Mouse (Mus musculus) urinary bladder, adult 2 months (tissue): Measurements from ENCODE around the gene Tnr. TPM values are rescaled to one million over a fixed set of nuclear protein-coding genes. Genes with fewer than 3 reads are reported as not detected.

Source experiments
- DNase-seq: peaks from one replicate; pipeline ENCODE4 v3.0.0; 2022; ENCODE audit warnings: low spot score
- polyA plus RNA-seq: library from polyadenylated mRNA; depleted of rRNA; stranded (reverse); fragments of >200 nt; gene quantifications from 2 replicates; pipeline ENCODE4 v1.2.3, GENCODE M21; 2012

The Tnr gene
- polyA plus RNA-seq, 1 experiment: 0.03 TPM

DNA sequence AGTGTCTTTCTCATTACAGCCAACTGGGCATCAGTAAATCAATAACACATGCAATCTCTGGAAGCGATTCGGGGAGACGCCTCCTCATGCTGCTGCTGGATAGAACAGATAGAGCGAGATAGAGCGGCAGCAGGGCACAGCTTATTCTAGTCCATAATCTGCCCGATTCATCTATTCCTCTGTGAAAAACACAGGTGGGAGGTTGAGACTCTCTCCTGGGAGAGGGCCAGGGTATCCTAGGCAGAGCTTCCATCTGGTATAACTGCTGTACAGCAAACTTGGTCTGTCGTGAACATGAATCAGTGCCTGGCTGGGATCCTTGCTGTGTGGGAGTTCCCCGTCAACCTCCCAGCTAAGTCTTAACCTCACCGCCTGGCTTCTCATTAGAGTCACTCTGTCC is 193.4 kb downstream of the Tnr start:
- DNase-seq: no peak

- DNase-seq: no peak
Observed at GRCm38 (mm10) chr1:159723733-159724132, 200.2 kb downstream of the Tnr start.

DNA sequence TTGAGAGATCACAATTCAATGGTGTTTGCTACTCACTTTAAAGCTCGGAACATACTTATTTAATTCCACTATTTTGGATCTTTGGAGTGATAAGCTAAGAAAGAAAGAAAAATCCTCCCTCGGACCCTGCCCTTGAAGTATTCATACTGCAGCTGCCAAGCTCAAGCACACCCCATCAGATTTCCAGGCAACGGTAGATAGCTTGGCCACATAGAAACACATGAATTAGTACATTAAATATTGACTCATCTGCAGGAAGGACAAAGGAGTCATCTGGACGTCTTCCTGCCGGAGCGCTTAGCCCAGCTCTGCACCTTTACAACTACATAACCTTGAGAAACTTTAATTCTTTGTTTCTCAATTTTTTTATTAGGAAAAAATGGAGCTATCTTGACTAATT is 205.7 kb downstream of the Tnr start:
- DNase-seq: no peak

GRCm38 (mm10) chr1:159730826-159731225 is 207.3 kb downstream of the Tnr start:
- DNase-seq: no peak

DNA sequence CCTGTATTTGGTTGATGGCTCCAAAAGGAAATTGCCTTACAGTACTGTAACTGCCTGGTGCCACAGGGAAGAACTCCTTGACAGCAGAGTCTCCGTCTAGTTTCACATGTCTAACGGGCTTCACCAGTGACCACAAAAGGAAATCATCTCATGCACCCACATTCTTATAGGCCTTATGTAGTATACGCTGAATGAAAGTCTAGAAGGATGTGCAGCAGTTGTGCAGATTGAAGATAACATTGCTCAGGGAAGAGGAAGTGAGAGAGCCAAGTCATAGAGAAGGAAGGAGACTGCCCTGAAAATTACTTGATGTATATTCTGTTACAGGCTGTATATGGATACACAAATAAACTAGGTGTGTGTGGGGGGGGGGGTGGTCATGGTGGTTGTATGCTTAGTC is 211.5 kb downstream of the Tnr start:
- DNase-seq: no peak

DNA sequence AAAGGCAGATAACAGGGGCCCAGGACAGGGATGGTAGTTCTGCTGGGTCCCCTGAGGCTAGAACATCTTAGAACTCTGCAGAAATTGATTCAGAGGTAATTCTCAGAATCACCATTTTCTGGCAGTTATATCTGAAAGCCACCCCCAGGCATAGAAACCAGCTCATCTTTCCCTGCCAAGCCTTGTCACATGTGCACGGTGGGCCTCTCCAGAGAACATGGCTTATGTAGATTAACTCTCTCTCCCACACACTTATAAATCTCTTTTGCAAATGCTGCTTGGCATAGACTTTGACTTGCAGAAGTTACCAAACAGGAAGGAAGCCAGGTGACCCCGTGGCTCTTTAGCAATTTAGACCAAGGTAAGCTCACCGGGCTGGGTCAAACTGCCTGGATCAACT is 215.9 kb downstream of the Tnr start:
- DNase-seq: no peak

DNA sequence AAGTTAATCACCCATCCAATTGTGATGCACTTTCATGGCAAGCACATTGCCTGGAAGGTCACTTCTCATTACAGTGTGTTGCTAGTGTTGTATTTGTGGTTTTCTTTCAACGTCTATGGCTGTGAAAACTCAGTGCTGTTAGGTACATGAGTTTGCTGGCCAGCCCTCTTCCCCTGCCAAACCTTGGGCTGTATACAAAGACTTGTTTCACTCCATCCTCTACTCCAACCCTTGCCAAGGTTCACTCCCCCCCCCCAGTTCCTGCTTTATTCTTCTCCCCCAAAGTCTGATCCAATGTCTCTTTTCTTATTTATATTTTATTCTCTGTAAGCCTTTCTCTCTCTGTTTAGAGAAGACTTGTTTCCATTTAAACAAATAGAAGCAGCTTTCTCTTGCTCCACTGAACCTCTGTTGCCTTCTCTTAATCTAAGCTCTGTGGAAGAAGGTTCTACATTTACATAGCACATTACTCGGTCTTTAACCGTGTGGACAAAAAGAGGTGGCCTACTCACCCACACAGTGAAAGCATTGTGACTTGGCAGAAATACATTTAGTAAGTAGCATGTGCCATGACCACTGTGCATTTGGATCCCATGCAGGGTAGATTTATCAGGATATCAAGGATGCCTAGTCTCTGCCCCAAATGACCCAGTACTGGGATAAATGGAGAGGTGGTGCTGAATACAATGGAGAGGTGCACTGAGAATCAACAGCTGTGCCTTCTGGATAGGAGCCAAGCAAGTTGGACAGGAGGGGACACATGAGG is 217.9 kb downstream of the Tnr start:
- no peak for DNase-seq

GRCm38 (mm10) chr1:159742003-159742274 is 218.4 kb downstream of the Tnr start:
- no peak for DNase-seq

DNA sequence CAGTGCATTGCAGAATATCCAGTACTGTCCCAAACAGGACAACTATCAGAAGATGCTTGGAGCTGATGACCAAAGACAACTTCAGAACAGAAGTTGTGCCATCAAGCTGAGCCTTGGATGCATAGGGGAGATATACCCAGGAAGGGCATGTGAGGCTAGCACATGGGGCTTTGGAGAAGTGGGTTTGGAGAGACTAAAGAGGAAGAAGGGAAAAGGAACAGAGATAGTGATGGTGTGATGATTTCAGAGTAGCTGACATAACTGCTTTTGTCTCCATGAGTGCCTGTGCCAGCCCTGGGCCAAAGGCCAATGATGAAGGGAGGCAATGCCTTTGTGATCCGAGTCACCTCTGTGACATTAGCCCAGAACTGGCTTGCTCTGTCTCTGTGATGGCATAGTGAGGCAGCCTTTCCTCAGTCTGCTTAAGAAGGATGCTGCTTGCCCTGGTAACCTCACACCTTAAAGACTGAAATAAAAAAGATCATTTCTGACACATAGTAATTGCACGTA is 220.2 kb downstream of the Tnr start:
- no peak for DNase-seq

GRCm38 (mm10) chr1:159745311-159745710 is 221.7 kb downstream of the Tnr start:
- no peak for DNase-seq

DNA sequence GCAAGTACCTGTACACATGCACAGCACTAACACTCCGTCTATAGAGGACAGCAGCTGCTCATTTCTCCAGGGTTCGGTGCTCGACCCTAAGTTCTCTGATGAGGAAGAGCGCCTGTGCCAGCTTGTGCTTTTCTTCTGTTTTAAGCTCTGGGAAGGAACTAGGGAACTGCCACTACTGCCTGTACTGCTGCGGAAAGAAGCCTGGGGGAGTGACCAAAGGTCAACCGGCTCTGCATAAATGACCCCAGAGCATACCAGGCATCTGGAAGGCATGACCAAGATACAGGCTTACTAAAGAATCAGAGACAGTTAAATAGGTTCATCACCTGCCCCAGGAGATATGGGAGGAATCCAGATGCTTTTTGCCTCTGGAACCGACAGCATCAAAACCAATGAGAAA is 224.4 kb downstream of the Tnr start:
- no peak for DNase-seq

- DNase-seq: no peak
Observed at GRCm38 (mm10) chr1:159750411-159750810, 226.8 kb downstream of the Tnr start.

DNA sequence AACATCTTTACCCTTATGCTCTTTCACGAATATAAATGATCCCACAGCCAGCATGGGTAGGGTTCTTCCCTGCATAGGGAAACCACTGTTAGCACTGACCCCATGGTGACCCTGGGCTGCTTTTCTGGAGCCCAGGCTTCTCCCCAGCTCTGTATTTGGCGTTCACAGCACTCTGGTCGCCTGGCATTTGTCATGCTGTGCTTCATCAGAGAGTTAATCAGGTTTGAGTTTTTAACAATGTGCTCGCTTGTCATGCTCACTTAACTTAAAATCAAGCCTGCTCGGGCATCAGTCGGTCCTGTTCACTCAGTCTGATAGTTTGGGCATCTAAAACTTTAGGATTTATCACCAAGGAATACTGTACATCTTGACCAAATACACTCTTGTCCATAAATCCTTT is 227.3 kb downstream of the Tnr start:
- no peak for DNase-seq

DNA sequence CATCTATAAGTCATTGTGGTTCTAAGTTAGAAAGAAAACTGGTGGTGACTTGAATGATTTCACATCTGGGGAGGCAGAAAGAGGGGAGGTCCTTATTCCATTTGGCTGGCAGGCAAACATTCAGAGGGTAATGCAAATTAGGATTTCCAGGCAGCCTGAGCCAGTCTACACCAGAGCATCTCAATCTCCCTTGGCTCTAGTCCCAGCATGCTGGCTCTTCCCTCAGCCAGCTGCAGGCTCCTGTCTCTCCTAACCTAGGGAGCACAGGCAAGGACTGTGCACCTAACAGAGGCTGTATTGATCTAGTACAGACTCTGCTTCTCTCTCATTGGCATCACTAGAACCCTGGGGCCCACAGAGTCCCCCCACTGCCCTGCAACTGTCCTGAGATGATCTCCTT is 237.4 kb downstream of the Tnr start:
- DNase-seq: no peak

DNA sequence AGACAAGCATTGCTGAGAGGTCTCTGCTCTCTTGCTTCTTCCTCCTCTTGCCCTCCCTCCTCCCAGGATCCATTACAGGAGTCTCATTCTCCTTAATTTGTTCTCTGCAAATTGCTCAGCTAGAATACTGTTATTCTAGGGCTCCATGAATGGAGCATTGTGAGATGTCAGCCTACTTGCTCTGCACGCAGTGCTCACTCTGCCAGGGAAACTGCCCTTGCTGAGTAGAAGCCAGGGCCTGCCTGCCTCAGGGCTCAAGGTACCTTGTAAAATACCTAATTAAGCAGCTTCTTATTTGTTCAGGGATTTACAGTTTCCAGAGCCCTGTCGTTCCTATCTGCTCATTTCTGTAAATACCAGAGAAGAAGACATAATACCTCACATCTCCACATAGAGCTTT is 240.3 kb downstream of the Tnr start:
- no peak for DNase-seq

DNA sequence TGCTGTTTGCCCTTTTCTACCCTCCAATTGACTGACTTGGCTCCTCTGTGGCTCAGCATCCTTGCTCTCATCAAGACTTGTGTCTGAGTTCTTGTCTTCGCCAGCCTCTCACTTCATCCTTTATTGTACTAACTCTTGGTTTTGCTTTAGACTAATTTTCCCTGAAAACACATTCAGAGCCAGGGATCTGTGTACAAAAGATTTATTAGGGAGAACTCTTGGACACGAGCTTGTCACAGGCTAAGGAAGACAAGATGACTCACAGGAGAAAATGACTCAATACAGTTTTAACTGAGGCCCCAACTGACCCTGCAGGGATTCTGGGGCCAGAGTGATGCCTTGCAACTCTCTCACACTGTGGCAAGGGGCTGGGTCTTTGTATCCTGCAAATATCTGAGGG is 241.3 kb downstream of the Tnr start:
- DNase-seq: no peak

DNA sequence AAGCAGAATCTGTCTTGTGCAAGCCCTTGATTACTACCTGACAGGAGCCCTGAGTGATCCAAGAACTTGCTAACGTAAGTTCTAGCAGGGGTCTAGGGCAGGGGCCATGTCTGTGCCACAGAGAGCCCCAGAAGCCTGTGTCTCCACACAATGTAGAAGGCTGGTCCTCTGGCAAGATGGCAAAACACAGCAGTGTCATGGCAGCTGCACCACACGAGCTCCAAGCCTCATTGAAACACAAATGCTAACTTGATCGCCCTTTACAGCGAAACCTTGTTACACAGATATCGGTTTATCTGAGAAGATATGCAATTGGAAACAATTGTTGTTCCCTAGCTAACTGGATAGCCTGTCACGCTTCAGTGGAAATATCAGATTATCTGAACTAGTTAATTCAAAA is 246.4 kb downstream of the Tnr start:
- DNase-seq: no peak

GRCm38 (mm10) chr1:159773671-159774070 is 250.1 kb downstream of the Tnr start:
- no peak for DNase-seq

DNA sequence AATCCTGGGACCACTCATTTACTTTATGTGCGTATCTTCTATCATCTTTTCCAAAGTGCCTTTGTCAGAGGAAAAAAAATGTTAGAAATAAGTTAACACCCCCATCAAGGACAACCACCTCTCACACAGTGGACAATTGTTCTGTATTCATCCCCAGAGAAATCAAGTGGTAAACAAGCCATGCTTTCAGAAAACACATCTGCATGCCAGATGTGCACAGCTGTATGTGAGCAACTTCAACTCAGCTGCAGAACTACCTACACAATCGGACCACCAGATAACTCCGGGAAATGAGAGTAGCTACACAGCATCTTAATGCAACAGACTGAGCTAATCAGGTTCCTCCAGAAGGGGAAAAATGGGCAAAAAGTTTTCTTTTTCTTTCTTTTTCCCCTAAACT is 251.6 kb downstream of the Tnr start:
- no peak for DNase-seq

DNA sequence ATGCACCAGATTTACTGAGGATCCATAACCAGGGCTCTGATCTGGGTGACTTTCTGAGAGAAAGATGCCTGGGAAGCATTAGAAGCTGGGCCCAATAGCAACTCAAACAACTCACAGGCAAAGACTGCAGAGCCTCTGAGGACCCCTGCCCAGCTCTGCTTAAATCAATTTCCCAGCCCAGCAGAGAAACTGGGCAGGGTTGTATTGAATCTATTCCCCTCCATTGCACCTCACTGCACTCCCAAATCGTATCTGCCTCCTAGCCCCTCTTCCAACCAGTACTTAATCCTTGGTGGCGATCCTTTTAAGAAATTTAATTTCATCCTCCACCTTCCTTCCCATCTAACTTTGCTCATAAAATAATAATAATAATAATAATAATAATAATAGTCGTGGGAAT is 253.5 kb downstream of the Tnr start:
- DNase-seq: no peak

GRCm38 (mm10) chr1:159779424-159779823 is 255.9 kb downstream of the Tnr start:
- DNase-seq: no peak

DNA sequence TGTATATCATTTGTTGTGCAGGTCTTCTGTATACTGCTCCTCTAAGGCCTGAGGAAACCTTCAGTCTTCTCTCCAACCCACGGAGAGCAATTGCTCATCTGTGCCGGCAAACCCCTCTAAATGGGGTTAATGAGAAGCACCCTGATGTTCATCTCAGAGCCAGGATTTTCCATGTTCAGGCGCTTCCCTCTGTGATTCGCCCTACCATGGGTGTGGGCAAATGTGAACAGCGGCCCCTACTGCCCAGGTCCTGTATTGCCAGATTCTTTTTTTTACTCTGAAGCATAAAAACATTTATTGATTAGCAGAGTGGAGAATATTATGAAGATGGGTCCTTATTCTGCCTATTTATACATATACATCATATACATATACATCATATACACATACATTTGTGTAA is 260.3 kb downstream of the Tnr start:
- DNase-seq: no peak

- no peak for DNase-seq
Observed at GRCm38 (mm10) chr1:159788312-159788711, 264.7 kb downstream of the Tnr start.

DNA sequence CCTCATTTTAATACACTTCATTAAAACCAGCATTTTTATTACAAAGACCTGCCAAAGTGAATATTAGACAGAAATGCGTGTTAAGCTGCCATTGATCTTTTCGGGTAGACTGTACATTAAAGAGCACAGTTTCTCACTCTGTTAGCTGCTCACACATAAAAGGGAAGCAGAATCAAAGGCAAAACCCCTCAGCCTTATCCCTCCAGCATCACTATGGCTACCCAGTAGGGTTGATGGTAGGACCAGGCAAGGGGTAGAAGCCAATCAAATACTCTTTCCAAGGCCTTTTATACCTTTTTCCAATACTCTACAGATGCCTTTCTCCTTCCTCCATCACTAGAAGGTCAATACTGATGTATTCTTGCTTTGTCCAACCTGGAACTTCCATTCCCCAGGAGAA is 269.0 kb downstream of the Tnr start:
- DNase-seq: no peak
